Mouse (Mus musculus): ENCODE data around the gene Ccng2. TPM values are rescaled to one million over a fixed set of nuclear protein-coding genes. Genes with fewer than 3 reads are reported as not detected.

The Ccng2 gene
- 4.3 TPM for polyA plus RNA-seq (2015; fragmentation: Illumina TruSeq; extraction: RNeasy Lipid Tissue Mini Kit (QIAGEN cat#74804); ENCODE audit: insufficient read depth, low read depth, low replicate concordance)

DNA sequence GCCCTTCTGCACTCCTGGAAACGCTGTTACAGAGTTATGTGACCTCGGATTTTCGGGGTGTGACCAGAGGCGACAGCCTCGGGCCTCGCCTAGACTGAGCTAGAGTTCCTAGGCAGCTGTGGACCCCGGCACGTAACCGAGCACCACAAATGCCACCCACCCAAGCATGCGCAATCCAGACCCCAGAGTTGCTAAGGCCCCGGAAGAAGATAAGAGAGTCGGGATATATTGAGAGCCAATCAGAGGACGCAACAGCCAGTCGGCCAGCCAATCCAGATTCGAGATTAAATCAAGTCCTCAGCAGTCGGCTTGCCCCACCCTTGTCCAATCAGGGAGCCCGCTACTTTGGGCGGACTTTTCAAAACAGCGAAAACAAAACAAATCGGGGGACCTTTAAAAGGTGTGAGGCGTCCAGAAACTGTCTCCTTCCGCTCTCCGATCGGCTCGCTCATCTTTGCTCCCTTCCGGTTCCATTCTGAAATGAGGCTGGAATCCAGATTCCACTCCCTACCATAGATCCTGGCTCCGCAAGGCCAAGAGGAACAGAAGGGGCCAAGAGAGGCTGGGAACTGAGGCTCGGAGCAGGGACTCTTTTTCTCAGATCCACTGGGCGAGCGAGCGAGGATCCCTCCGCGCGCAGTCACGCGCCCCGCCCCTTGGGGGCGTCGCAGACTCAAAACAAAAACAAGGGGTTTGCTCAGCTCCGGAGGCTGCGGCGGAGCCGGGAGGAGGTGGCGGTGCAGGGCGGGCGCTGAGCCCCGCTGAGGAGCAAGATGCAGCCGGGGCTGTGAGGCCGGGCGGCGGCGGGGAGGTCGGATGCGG, at the start of gene Ccng2:
Gene Ccng2 (plus strand): TSS at position 375 of the 822 bp plus-strand sequence.

Other genes with a start within 250 kb of the Ccng2 start
- gene Sowahb, start 222.2 kb upstream of the Ccng2 start, polyA plus RNA-seq (2015; fragmentation: Illumina TruSeq; extraction: RNeasy Lipid Tissue Mini Kit (QIAGEN cat#74804); ENCODE audit: insufficient read depth, low read depth, low replicate concordance) = not detected
- 12.1 TPM for gene Sept11, start 173.8 kb upstream of the Ccng2 start, polyA plus RNA-seq (2015; fragmentation: Illumina TruSeq; extraction: RNeasy Lipid Tissue Mini Kit (QIAGEN cat#74804); ENCODE audit: insufficient read depth, low read depth, low replicate concordance)
- gene Ccni, start 60.8 kb upstream of the Ccng2 start, polyA plus RNA-seq (2015; fragmentation: Illumina TruSeq; extraction: RNeasy Lipid Tissue Mini Kit (QIAGEN cat#74804); ENCODE audit: insufficient read depth, low read depth, low replicate concordance) = 22.5 TPM
- gene 2010109A12Rik, start 60.7 kb upstream of the Ccng2 start, polyA plus RNA-seq (2015; fragmentation: Illumina TruSeq; extraction: RNeasy Lipid Tissue Mini Kit (QIAGEN cat#74804); ENCODE audit: insufficient read depth, low read depth, low replicate concordance) = not detected